Mouse (Mus musculus): ENCODE results near the gene Tmem44. TPM values are rescaled to one million over a fixed set of nuclear protein-coding genes. Genes with fewer than 3 reads are reported as not detected.

Gene Tmem44
- 1.5 and 1.7 TPM in 2 replicates for polyA plus RNA-seq (2016; fragmentation: Nextera tagmentation; extraction: Ambion mirVana)

- 15% methylated on average over 14 of the region's 14 CpGs for WGBS (ENCODE audit: insufficient replicate concordance)
- no peaks in the 10 kb centered on the region for H3K9me3 ChIP-seq (replicated peaks)
- no peak within 1 kb of the TSS for H3K27ac ChIP-seq
- H3K9ac ChIP-seq, result peak within 1 kb of the TSS; percentile 74
- H3K4me3 ChIP-seq, result peak within 1 kb of the TSS; percentile 67
- H3K36me3 ChIP-seq, result peaks cover 4% of the 10 kb centered on the region; the same call in 1 of the 2 replicates
- peak within 1 kb of the TSS; percentile 98 for H3K4me2 ChIP-seq
- ATAC-seq, result peak; percentile 59
- peaks cover 23% of the 10 kb centered on the region for H3K4me1 ChIP-seq
- H3K27me3 ChIP-seq (replicated peaks), result peaks cover 66% of the 10 kb centered on the region
Measured at GRCm38 (mm10) chr16:30550748-30551192, at the start of gene Tmem44. Gene Tmem44, minus strand, starts transcription at chr16:30550842.

DNA sequence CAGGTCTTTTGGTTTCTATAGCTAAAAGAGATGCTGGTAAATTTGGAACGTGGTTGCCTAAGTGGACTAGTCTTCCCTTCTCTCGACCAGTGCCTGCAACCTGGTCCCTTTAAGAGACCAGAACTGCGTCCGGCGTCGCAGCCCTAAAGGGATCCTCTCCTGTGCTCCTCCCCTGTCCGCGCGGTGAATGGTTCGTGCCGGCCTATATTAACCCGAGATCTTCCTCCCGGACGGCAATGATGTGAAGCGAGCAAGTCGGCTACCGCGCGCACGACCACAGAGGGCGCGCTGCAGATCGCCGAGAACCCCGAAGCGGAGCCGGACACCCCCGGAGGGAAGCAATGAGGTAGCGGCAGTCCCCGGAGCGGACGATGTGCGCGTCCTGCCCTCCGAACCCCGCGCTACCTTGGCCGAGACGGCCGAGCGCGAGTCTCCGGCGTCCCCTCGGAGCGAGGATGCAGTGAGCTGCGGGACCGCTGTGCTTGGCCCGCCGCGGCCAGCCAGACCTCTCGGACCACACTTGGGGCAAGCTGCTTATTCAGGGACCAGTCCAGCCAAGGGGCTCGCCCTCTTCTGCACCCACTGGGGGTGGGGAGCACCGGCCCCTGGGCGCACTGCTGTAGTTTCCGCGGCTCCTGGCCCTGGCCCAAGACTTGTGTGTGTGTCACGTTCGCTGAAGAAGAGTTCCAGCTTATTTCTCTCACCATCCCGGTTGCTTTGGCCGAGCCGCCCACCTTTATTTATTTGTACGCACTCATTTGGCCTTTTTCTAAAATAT is 49.0 kb upstream of the Tmem44 start, which contains the start of gene Fam43a:
Fam43a (plus strand) TSS at position 233 of the 778 bp plus-strand sequence.
- H3K27me3 ChIP-seq (replicated peaks), result peaks cover 77% of the 10 kb centered on the region

DNA sequence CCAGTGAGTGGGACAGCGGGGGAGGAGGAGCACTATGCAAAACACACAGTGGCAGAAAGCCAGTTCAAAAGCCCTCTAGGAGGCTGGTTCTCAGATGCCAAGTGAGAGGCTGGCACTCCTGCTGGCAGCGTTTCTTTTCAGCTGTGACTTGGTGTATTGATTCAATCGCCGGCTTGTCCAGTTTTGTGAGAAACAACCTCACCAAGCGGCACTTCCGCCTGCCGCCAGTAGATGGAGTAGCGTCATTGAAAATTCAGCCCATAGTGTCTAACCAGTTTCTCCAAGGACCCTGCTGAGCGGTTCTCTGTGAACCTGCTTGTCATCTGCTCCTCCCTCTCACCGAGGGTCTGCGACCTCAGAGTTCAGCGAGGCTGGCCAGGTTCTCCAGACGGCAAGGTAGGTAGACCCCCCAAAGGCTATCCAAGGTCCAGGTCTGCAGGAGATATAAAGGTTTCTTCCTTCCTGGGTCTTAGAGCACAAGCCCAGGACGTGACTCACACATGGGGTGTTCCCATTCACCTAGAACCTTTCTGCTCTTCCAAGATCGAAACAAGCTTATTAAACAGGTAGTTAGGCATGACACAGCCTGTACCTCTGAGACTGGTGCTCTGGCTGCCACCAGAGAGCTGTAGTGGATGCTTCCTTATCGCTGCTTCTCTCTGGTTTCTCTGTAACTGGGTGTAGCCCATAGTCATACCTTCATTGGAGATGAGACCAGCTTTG is 46.5 kb upstream of the Tmem44 start:
- Histone ChIP-seq H3K4me2 (peak overlapping the region; percentile 51), H3K9me3 (replicated peaks) (no peaks in the 10 kb centered on the region), H3K4me1 (peaks cover 36% of the 10 kb centered on the region), H3K4me3 (0 out of 2 replicates have a peak overlapping the region, but pooled peaks have one; percentile 23), H3K36me3 (no peaks in the 10 kb centered on the region), H3K9ac (no peak overlapping the region), H3K27me3 (replicated peaks) (peaks cover 68% of the 10 kb centered on the region), H3K27ac (no peak overlapping the region)
- WGBS (ENCODE audit: insufficient replicate concordance), result 12% methylated on average over 16 of the region's 16 CpGs
- ATAC-seq, result no peak

More for the DNA sequence above, 49.0 kb upstream of the Tmem44 start, which contains the start of gene Fam43a:
- under 1% methylated on average over 63 of the region's 63 CpGs for WGBS (ENCODE audit: insufficient replicate concordance)
- Histone ChIP-seq H3K36me3 (no peaks in the 10 kb centered on the region), H3K9me3 (replicated peaks) (no peaks in the 10 kb centered on the region), H3K9ac (peak within 1 kb of the TSS; percentile 60), H3K27ac (peak within 1 kb of the TSS; percentile 64), H3K4me2 (peak within 1 kb of the TSS; percentile 71), H3K4me3 (peak within 1 kb of the TSS; percentile 61), H3K4me1 (peaks cover 51% of the 10 kb centered on the region)
- ATAC-seq, result peak; percentile 69

DNA sequence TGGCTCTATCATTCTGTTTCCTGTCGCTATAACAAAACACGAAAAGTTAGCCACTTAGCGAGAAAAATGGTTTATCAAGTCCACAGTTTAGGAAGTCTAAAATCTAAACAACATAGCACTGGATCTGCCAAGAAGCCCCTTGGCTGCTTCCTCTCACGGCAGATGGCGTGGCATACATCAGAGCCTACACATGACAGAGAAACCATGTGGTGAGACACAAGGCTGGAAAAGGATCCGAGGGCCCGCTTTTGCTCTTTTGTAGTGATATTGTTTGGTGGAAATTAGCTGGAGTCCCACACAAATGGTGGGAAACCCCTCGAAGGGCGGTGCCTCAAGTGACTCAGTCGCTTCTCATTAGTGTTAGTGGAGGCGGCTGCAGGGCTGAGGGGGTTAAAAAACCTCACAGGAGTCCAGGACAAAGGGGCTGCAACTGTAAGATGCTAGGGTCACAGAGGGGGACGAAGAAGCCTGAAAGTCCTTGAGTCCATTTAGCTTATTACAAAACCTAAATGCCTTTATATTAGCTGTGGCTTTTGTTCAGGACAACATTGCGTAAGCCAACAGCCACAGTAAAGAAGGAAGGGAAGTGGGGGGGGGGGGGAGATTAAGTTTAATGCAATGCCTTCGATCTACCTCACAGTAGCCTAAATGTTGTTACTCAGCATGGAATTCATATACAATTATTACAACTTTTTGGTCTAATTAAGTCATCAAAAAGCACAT is 45.4 kb upstream of the Tmem44 start:
- no peaks in the 10 kb centered on the region for H3K9me3 ChIP-seq (replicated peaks)
- H3K27ac ChIP-seq, result no peak overlapping the region
- no peak overlapping the region for H3K4me3 ChIP-seq
- H3K9ac ChIP-seq, result no peak overlapping the region
- H3K27me3 ChIP-seq (replicated peaks), result peaks cover 57% of the 10 kb centered on the region
- peak overlapping the region; percentile 51; the same call in 1 of the 2 replicates for H3K4me2 ChIP-seq
- 48% methylated on average over 14 of the region's 14 CpGs for WGBS (ENCODE audit: insufficient replicate concordance)
- no peaks in the 10 kb centered on the region for H3K36me3 ChIP-seq
- peaks cover 25% of the 10 kb centered on the region for H3K4me1 ChIP-seq
- no peak for ATAC-seq

GRCm38 (mm10) chr16:30595356-30595755 is 44.7 kb upstream of the Tmem44 start:
- no peaks in the 10 kb centered on the region for H3K9me3 ChIP-seq (replicated peaks)
- no peak overlapping the region for H3K9ac ChIP-seq
- H3K4me3 ChIP-seq, result no peak overlapping the region
- ATAC-seq, result no peak
- no peaks in the 10 kb centered on the region for H3K36me3 ChIP-seq
- H3K27me3 ChIP-seq (replicated peaks), result peaks cover 54% of the 10 kb centered on the region
- H3K4me1 ChIP-seq, result peaks cover 20% of the 10 kb centered on the region
- H3K27ac ChIP-seq, result no peak overlapping the region
- H3K4me2 ChIP-seq, result no peak overlapping the region
- 34% methylated on average over 3 of the region's 3 CpGs for WGBS (ENCODE audit: insufficient replicate concordance)

DNA sequence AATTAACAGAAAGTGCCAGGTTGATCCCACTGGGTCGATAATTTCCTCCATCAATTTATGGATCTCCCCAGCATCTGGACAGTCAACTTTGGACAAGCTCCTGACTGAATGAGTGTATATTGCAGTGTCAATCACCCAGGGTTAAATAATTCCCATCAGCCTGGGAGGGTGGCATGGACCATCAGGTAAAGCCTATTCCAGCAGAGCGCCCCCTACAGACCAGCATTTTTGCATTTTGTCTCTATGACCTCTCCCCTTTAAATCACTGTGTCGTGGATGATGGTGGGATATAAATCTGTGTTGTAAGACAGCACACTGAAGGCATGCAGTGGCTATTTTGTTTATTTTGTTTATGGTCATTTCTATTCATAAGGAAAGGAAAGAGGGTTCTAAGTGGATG is 41.3 kb upstream of the Tmem44 start:
- WGBS (ENCODE audit: insufficient replicate concordance), result 41% methylated on average over 3 of the region's 3 CpGs

GRCm38 (mm10) chr16:30590264-30591209 is 39.9 kb upstream of the Tmem44 start:
- H3K36me3 ChIP-seq, result peaks cover 2% of the 10 kb centered on the region
- ATAC-seq, result no peak
- 44% methylated on average over 7 of the region's 7 CpGs for WGBS (ENCODE audit: insufficient replicate concordance)
- no peak overlapping the region for H3K4me2 ChIP-seq
- no peak overlapping the region for H3K9ac ChIP-seq
- peaks cover 14% of the 10 kb centered on the region; the same call in 1 of the 2 replicates for H3K27me3 ChIP-seq (replicated peaks)
- peaks cover 12% of the 10 kb centered on the region for H3K4me1 ChIP-seq
- no peaks in the 10 kb centered on the region for H3K9me3 ChIP-seq (replicated peaks)
- H3K27ac ChIP-seq, result no peak overlapping the region
- H3K4me3 ChIP-seq, result no peak overlapping the region

More for the DNA sequence above, 41.3 kb upstream of the Tmem44 start:
- Histone ChIP-seq H3K4me3 (no peak overlapping the region), H3K9ac (no peak overlapping the region), H3K4me1 (peaks cover 15% of the 10 kb centered on the region), H3K4me2 (no peak overlapping the region), H3K36me3 (no peaks in the 10 kb centered on the region), H3K27me3 (replicated peaks) (peaks cover 27% of the 10 kb centered on the region), H3K27ac (no peak overlapping the region), H3K9me3 (replicated peaks) (no peaks in the 10 kb centered on the region)
- ATAC-seq, result no peak

DNA sequence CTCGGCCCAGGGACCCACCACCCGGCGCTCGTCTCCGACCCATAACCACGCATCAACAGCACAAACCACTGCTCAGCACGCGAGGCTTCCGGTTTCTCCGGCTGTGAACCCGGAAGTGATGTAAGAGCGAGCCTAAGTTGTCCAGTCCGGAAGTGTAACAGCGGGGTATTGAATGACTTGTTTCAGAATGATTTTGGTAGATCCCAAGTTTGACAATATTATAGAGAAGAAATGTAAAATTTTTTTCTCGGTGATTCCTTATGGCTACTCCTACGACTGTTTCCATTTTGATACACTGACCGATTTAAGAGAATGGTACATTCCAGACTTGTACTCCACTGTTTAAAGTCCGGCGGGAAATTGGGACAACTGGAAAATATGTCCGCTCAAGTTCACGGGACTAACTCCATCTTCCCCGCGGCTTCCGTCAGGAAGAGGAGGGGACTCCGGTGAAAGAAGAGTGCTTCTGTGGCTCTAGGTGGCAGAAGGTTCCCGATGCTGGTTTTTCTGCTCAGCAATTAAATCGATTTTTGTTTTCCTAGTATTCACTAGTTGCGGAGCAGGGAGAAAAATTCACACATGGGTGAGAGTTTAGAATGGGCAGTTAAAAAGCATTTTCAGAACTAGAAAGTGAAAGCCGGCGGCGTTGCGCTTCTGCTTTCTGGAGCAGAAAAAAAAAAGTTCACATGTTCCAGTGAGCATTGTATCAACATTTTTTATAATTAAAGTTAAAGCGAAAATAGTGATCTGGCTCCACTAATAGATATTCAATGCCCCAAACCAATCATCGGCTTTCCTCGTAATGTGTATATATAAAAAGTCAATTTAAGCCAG is 37.1 kb upstream of the Tmem44 start, which contains the start of gene Lsg1:
Lsg1 (minus strand) TSS at position 99 of the 834 bp plus-strand sequence.
- H3K27ac ChIP-seq, result peak within 1 kb of the TSS; percentile 64
- H3K9me3 ChIP-seq (replicated peaks), result no peaks in the 10 kb centered on the region
- H3K27me3 ChIP-seq (replicated peaks), result 0 out of 2 replicates have a peak, but pooled peaks cover 7% of the 10 kb centered on the region
- H3K9ac ChIP-seq, result peak within 1 kb of the TSS; percentile 82
- 4% methylated on average over 35 of the region's 35 CpGs for WGBS (ENCODE audit: insufficient replicate concordance)
- H3K4me2 ChIP-seq, result peak within 1 kb of the TSS; percentile 71
- peaks cover 12% of the 10 kb centered on the region for H3K4me1 ChIP-seq
- H3K36me3 ChIP-seq, result peaks cover 30% of the 10 kb centered on the region
- H3K4me3 ChIP-seq, result peak within 1 kb of the TSS; percentile 89
- ATAC-seq, result peak; percentile 93

DNA sequence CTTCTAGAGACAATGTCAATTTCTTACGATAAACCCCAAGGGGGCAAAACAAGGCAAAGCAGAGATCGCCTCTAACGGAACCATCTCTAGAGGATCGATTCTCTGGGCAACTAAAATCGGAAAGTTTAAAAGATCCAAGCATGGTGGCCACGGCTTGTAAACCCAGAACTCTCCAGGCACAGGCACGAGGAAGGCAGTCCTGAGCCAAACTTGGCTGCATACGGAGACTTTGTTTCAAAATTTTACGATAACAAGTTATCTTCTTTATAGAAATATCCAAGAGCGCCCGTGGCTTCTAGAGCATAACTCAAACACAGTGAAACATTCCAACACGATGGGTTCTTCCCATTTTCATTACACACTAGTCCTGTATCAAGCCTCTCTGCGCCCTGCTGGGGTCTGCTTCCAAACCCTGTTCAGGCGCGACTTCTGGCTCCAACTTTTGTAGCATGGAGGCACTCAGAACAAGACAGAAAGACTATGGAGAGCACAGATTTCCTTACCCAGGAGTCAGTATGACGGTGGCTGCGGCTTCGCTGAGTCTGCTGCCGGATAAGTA is 36.4 kb upstream of the Tmem44 start:
- peak overlapping the region; percentile 71 for H3K4me2 ChIP-seq
- peak; percentile 41 for ATAC-seq

DNA sequence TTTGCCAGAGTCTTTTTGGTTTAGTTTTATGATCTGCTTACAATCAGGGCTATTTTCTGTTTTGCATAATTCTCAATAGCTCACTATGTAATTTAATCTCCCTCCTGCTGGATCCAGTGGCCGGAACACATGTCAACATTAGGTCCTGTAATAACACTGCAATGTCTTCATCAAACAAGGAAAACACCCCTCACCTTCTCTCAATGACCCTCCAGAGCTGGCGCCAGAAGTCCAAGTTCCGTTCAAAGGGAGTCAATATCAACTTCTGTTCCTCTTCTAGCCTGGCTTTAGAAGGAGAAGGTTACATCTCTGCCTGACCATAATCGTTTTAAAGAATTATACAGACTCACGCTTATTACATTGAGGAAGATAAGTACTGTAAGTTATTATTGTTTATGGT is 30.1 kb upstream of the Tmem44 start:
- no peak for ATAC-seq
- no peaks in the 10 kb centered on the region for H3K9me3 ChIP-seq (replicated peaks)
- H3K36me3 ChIP-seq, result peaks cover 100% of the 10 kb centered on the region
- WGBS (ENCODE audit: insufficient replicate concordance), result 85% methylated on average over 5 of the region's 5 CpGs
- no peak overlapping the region for H3K27ac ChIP-seq
- H3K27me3 ChIP-seq (replicated peaks), result no peaks in the 10 kb centered on the region
- H3K9ac ChIP-seq, result no peak overlapping the region
- H3K4me2 ChIP-seq, result no peak overlapping the region
- H3K4me3 ChIP-seq, result no peak overlapping the region
- H3K4me1 ChIP-seq, result no peaks in the 10 kb centered on the region; the same call in 1 of the 2 replicates

More for the DNA sequence above, 36.4 kb upstream of the Tmem44 start:
- peak overlapping the region; percentile 89 for H3K4me3 ChIP-seq
- H3K9me3 ChIP-seq (replicated peaks), result no peaks in the 10 kb centered on the region
- H3K9ac ChIP-seq, result peak overlapping the region; percentile 82
- H3K27me3 ChIP-seq (replicated peaks), result 0 out of 2 replicates have a peak, but pooled peaks cover 7% of the 10 kb centered on the region
- peaks cover 37% of the 10 kb centered on the region for H3K36me3 ChIP-seq
- H3K27ac ChIP-seq, result peak overlapping the region; percentile 64
- H3K4me1 ChIP-seq, result peaks cover 12% of the 10 kb centered on the region
- 1% methylated on average over 19 of the region's 19 CpGs for WGBS (ENCODE audit: insufficient replicate concordance)

All from liver, embryonic 12.5 days (tissue).